Mouse (Mus musculus): ENCODE data around the gene Kcna6.

DNA sequence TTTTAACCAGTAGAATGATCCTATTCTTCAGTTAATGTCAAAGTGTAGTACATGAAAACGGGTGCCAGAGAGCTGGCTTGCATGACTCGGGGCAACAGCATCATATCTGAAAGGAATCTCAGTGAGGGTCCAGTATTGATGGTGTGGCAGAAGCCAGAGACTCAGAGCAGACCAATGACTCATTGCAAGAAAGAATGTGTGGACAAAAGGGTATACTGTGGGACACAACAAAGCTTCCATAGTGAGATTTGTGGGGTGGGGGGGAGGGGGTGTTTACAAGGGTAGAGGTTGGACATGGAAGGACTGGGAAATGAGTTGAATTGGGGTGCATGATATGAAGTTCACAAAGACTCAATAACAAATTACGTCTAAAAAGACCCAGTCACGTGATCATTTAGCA is 20.9 kb upstream of the Kcna6 start:
- TF ChIP-seq POLR2A (IDR thresholded peaks at IDR 0.05; ENCODE audit: low read depth, low read length) = no peak
- no peak for TF ChIP-seq CTCF (IDR thresholded peaks at IDR 0.05; ENCODE audit: extremely low read depth, insufficient read length, insufficient replicate concordance, low read depth, low read length)

All from small intestine, adult 2 months (tissue).